Mouse (Mus musculus) liver, embryonic 14.5 days (tissue): ENCODE measurements at regions not wholly inside any gene's neighbourhood (a gene's known extent, or its start where the extent isn't known, plus 50 kb on each side); places are given as distances from the start of the nearest gene placed in this dataset.

Experiments
- CTCF ChIP-seq: IDR thresholded peaks from 2 replicates; pipeline ENCODE4 v1.5.1; 2016; ENCODE audit warnings: antibody characterized with exemption, low read depth, control low read depth
- EP300 ChIP-seq: IDR thresholded peaks from 2 replicates; pipeline ENCODE4 v1.6.1; 2016; ENCODE audit warnings: antibody characterized with exemption, low read depth

GRCm38 (mm10) chr1:143192167-143192793 lies 448.2 kb upstream of the B3galt2 start:
- TF ChIP-seq EP300 (no peak), CTCF (no peak)
